Mouse (Mus musculus): ENCODE results near the gene Zfp518a. TPM values are rescaled to one million over a fixed set of nuclear protein-coding genes. Genes with fewer than 3 reads are reported as not detected.

Zfp518a gene
- total and polyA plus RNA-seq, 3 experiments: 2.5 to 22.0 (median 3.1) TPM

DNA sequence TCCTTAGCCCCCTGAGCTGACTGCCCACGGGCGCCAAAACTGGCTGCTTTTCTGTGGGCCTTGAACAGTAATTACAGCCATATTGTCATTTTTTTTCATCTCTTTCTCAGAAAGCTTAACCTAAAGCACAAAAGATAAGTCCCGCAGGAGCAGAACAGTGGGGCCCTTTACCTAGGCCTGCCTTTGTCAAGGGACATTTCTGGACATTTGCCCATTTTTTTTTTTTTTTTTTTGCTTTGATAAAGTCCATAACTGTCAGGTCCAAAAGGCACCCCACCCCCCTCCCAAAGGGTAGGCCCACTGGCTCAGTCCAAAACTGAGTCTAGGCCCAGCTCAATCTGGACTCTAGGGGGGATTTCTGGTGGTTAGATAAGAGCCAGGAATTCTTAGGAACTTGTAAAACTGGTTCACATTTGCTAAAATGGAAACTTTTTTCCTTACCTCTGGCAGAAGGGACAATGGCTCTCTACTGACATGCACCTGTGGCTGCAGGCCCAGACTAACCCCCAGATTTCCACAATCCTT lies 69.9 kb downstream of the Zfp518a start:
- H3K9me3 ChIP-seq (replicated peaks; ENCODE audit: insufficient read depth, low read length): no peaks in the 10 kb centered on the region
- no peaks in the 10 kb centered on the region for H3K36me3 ChIP-seq (ENCODE audit: control insufficient read depth in 1 of 2, insufficient read depth in 2 of 2, low read length in 2 of 2)
- H3K4me3 ChIP-seq (ENCODE audit: control insufficient read depth in 1 of 2, insufficient read depth in 1 of 2, low read depth in 2 of 2, low read length in 2 of 2): no peak overlapping the region
- TF ChIP-seq MXI1 (IDR thresholded peaks at IDR 0.05; ENCODE audit: low read depth, low read length) (no peak), POLR2AphosphoS5 (IDR thresholded peaks at IDR 0.05; ENCODE audit: borderline replicate concordance, low read depth, low read length) (no peak), GABPA (IDR thresholded peaks at IDR 0.05; ENCODE audit: low read depth, low read length) (no peak), ZNF384 (IDR thresholded peaks at IDR 0.05; ENCODE audit: low read depth, low read length) (no peak), NRF1 (IDR thresholded peaks at IDR 0.05; ENCODE audit: insufficient read depth, low read depth, low read length, poor library complexity, severe bottlenecking) (no peak), TBP (IDR thresholded peaks at IDR 0.05; ENCODE audit: low read depth, low read length) (no peak), EP300 (IDR thresholded peaks at IDR 0.05; ENCODE audit: low read depth in 1 of 2, low read length in 2 of 2) (no peak), USF1 (IDR thresholded peaks at IDR 0.05; ENCODE audit: low read depth, low read length) (no peak), JUND (IDR thresholded peaks at IDR 0.05; ENCODE audit: low read depth, low read length) (no peak), KAT2A (conservative IDR thresholded peaks at IDR 0.05; ENCODE audit: low read depth, low read length) (no peak), MAFK (IDR thresholded peaks at IDR 0.05; ENCODE audit: borderline replicate concordance, low read depth, low read length) (no peak), ZC3H11A (IDR thresholded peaks at IDR 0.05; ENCODE audit: low read depth, low read length) (no peak), MYB (IDR thresholded peaks at IDR 0.05; ENCODE audit: low read depth, low read length) (no peak), CHD2 (IDR thresholded peaks at IDR 0.05; ENCODE audit: low read length) (no peak), BHLHE40 (IDR thresholded peaks at IDR 0.05; ENCODE audit: borderline replicate concordance, low read depth, low read length) (no peak), SIN3A (IDR thresholded peaks at IDR 0.05; ENCODE audit: low read length) (no peak)
- no peaks in the 10 kb centered on the region for H3K4me1 ChIP-seq (ENCODE audit: control insufficient read depth in 1 of 2, insufficient read depth in 2 of 2, low read length in 2 of 2)
- H3K27me3 ChIP-seq (ENCODE audit: control insufficient read depth in 1 of 2, insufficient read depth in 2 of 2, low read length in 2 of 2): peaks cover 0 to 1% of the 10 kb centered on the region in 2 experiments; a peak in 2 of 4 replicates
- DNase-seq (ENCODE audit: low read depth, low spot score): no peak
- H3K79me2 ChIP-seq (ENCODE audit: control insufficient read depth, insufficient read depth, low read length, poor library complexity): no peaks in the 10 kb centered on the region
- no peak overlapping the region for H3K27ac ChIP-seq (ENCODE audit: control insufficient read depth, low read depth, low read length)
- H3K9ac ChIP-seq (ENCODE audit: control insufficient read depth, low read depth, low read length, poor library complexity, severe bottlenecking): no peak overlapping the region

DNA sequence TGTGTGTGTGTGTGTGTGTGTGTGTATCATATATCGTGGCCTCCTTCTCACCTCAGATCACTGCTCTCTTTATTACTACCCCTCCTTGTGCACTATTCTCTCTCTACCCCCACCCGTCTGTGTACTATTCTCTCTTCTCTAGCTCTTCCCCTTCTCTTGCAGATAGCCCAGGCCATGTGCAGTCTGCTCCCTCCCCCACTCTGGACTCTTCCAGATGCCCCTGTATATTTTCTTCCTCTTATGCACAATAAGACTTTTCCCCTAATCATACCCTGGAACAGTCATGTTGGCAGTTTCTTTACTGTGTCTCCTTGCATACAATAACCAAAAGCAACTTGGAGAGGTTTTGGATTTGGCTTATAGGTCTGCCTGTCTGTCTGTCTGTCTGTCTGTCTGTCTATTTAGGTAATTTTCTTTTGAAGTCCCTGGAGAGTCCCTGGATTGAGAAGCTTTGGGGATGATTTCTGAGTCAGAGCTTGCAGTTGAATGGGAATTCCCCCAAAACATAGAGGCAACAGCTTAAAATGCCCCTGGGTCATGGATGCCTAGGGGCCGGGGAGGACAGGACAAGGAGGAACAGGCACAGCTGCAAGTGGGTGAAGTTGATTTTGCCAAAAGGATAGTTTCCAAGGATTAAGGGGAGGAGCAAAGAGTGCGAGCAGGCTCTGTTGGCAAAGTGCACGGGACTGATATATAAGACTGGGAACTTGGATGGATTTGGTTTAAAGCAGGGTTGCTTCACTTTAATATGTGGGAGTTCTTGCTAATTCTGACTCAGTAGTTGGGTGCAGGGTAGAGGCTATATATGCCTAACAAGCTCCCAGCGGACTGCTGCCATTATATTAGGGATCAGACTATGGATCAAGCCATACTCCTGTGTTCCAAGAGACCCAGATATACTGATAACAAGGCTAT lies 70.7 kb downstream of the Zfp518a start:
- H3K27me3 ChIP-seq (ENCODE audit: control insufficient read depth in 1 of 2, insufficient read depth in 2 of 2, low read length in 2 of 2): no peaks in the 10 kb centered on the region; a peak in 1 of 4 replicates
- no peaks in the 10 kb centered on the region for H3K9me3 ChIP-seq (replicated peaks; ENCODE audit: insufficient read depth, low read length)
- TF ChIP-seq USF2 (IDR thresholded peaks at IDR 0.05; ENCODE audit: borderline replicate concordance in 1 of 2, insufficient read depth in 1 of 2, low read depth in 1 of 2, low read length in 2 of 2) (no peak), MAZ (IDR thresholded peaks at IDR 0.05; ENCODE audit: low read depth, low read length) (no peak), GABPA (IDR thresholded peaks at IDR 0.05; ENCODE audit: low read depth, low read length) (no peak), POLR2AphosphoS5 (IDR thresholded peaks at IDR 0.05; ENCODE audit: borderline replicate concordance, low read depth, low read length) (no peak), TAL1 (IDR thresholded peaks at IDR 0.05; ENCODE audit: low read length) (no peak), MEF2A (IDR thresholded peaks at IDR 0.05; ENCODE audit: extremely low read depth, insufficient replicate concordance, low read depth, low read length, poor library complexity, severe bottlenecking) (no peak), TCF12 (IDR thresholded peaks at IDR 0.05; ENCODE audit: low read depth, low read length) (no peak), MXI1 (IDR thresholded peaks at IDR 0.05; ENCODE audit: low read depth, low read length) (no peak), USF1 (IDR thresholded peaks at IDR 0.05; ENCODE audit: low read depth, low read length) (no peak), NELFE (IDR thresholded peaks at IDR 0.05; ENCODE audit: low read depth, low read length) (no peak), SMC3 (IDR thresholded peaks at IDR 0.05; ENCODE audit: low read depth, low read length) (no peak), MAFK (IDR thresholded peaks at IDR 0.05; ENCODE audit: borderline replicate concordance, low read depth, low read length) (no peak), SIN3A (IDR thresholded peaks at IDR 0.05; ENCODE audit: low read length) (no peak), ZC3H11A (IDR thresholded peaks at IDR 0.05; ENCODE audit: low read depth, low read length) (no peak), CHD2 (IDR thresholded peaks at IDR 0.05; ENCODE audit: low read length) (no peak), POLR2A (IDR thresholded peaks at IDR 0.05; ENCODE audit: control insufficient read depth in 1 of 2, insufficient read depth in 1 of 2, low read depth in 1 of 2, low read length in 2 of 2, poor library complexity in 1 of 2) (no peak), KAT2A (conservative IDR thresholded peaks at IDR 0.05; ENCODE audit: low read depth, low read length) (no peak)
- H3K9ac ChIP-seq (ENCODE audit: control insufficient read depth, low read depth, low read length, poor library complexity, severe bottlenecking): no peak overlapping the region
- H3K36me3 ChIP-seq (ENCODE audit: control insufficient read depth in 1 of 2, insufficient read depth in 2 of 2, low read length in 2 of 2): no peaks in the 10 kb centered on the region
- no peak for DNase-seq (ENCODE audit: low read depth, low spot score)
- H3K4me3 ChIP-seq (ENCODE audit: control insufficient read depth in 1 of 2, insufficient read depth in 1 of 2, low read depth in 2 of 2, low read length in 2 of 2): no peak overlapping the region
- H3K4me1 ChIP-seq (ENCODE audit: control insufficient read depth in 1 of 2, insufficient read depth in 2 of 2, low read length in 2 of 2): no peaks in the 10 kb centered on the region
- H3K79me2 ChIP-seq (ENCODE audit: control insufficient read depth, insufficient read depth, low read length, poor library complexity): no peaks in the 10 kb centered on the region
- H3K27ac ChIP-seq (ENCODE audit: control insufficient read depth, low read depth, low read length): no peak overlapping the region
